Mouse (Mus musculus): Measurements from ENCODE around the gene Snd1.

GRCm38 (mm10) chr6:28931636-28932327, 456.8 kb downstream of the Snd1 start:
- TF ChIP-seq POLR2A (IDR thresholded peaks at IDR 0.05; ENCODE audit: borderline replicate concordance, control insufficient read depth, low read depth, low read length) (no peak), CTCF (IDR thresholded peaks at IDR 0.05; ENCODE audit: control insufficient read depth, insufficient read depth, low read length) (no peak)
